Mouse (Mus musculus): Measurements from ENCODE around the gene Psmd3.

GRCm38 (mm10) chr11:98730727-98731126, 48.4 kb downstream of the Psmd3 start:
- no peak for TF ChIP-seq CTCF (IDR thresholded peaks at IDR 0.05; ENCODE audit: borderline replicate concordance, extremely low read depth, insufficient read depth, insufficient read length)
- no peak for TF ChIP-seq POLR2A (IDR thresholded peaks at IDR 0.05; ENCODE audit: borderline replicate concordance, extremely low read depth, insufficient read depth, insufficient read length, poor library complexity, severe bottlenecking)

Data from brain, embryonic 14.5 days (tissue).